Mouse (Mus musculus): Measurements from ENCODE around the gene Dock1. TPM values are rescaled to one million over a fixed set of nuclear protein-coding genes. Genes with fewer than 3 reads are reported as not detected.

Gene Dock1
- polyA plus RNA-seq, 1 experiment from 2014 or later: 18.4 TPM

GRCm38 (mm10) chr7:135020762-135021161 is 350.3 kb downstream of the Dock1 start:
- WGBS: 77% methylated on average over 7 of the region's 7 CpGs
- no peak for ATAC-seq (ENCODE audit: low FRiP score, low read depth)
- Histone ChIP-seq H3K9ac (no peak overlapping the region), H3K27ac (no peak overlapping the region), H3K4me2 (replicated peaks) (no peak overlapping the region), H3K4me3 (no peak overlapping the region), H3K9me3 (no peaks in the 10 kb centered on the region), H3K4me1 (no peaks in the 10 kb centered on the region), H3K36me3 (no peaks in the 10 kb centered on the region), H3K27me3 (replicated peaks) (no peaks in the 10 kb centered on the region)

- Histone ChIP-seq H3K27ac (no peak overlapping the region), H3K36me3 (no peaks in the 10 kb centered on the region), H3K4me1 (no peaks in the 10 kb centered on the region), H3K4me2 (replicated peaks) (no peak overlapping the region), H3K9me3 (no peaks in the 10 kb centered on the region), H3K4me3 (no peak overlapping the region), H3K27me3 (replicated peaks) (no peaks in the 10 kb centered on the region), H3K9ac (no peak overlapping the region)
- 88% methylated on average over 9 of the region's 9 CpGs for WGBS
- no peak for ATAC-seq (ENCODE audit: low FRiP score, low read depth)
These were observed 351.2 kb downstream of the Dock1 start for GRCm38 (mm10) chr7:135021544-135022100.

- H3K4me3 ChIP-seq: no peak overlapping the region
- no peaks in the 10 kb centered on the region for H3K36me3 ChIP-seq
- no peak overlapping the region for H3K9ac ChIP-seq
- no peak overlapping the region for H3K27ac ChIP-seq
- H3K4me2 ChIP-seq (replicated peaks): no peak overlapping the region
- no peaks in the 10 kb centered on the region for H3K27me3 ChIP-seq (replicated peaks)
- H3K4me1 ChIP-seq: no peaks in the 10 kb centered on the region
- 95% methylated on average over 5 of the region's 5 CpGs for WGBS
- ATAC-seq (ENCODE audit: low FRiP score, low read depth): no peak
- no peaks in the 10 kb centered on the region for H3K9me3 ChIP-seq
These were observed 354.1 kb downstream of the Dock1 start for GRCm38 (mm10) chr7:135024531-135024930.

- no peak overlapping the region for H3K4me3 ChIP-seq
- no peaks in the 10 kb centered on the region for H3K27me3 ChIP-seq (replicated peaks)
- H3K9me3 ChIP-seq: no peaks in the 10 kb centered on the region
- WGBS: 89% methylated on average over 2 of the region's 2 CpGs
- no peak overlapping the region for H3K27ac ChIP-seq
- H3K9ac ChIP-seq: no peak overlapping the region
- H3K4me2 ChIP-seq (replicated peaks): no peak overlapping the region
- no peaks in the 10 kb centered on the region for H3K36me3 ChIP-seq
- H3K4me1 ChIP-seq: no peaks in the 10 kb centered on the region
- ATAC-seq (ENCODE audit: low FRiP score, low read depth): no peak
These were observed 358.3 kb downstream of the Dock1 start for GRCm38 (mm10) chr7:135028716-135029115.

GRCm38 (mm10) chr7:135029136-135029535 is 358.7 kb downstream of the Dock1 start:
- Histone ChIP-seq H3K36me3 (no peaks in the 10 kb centered on the region), H3K9me3 (no peaks in the 10 kb centered on the region), H3K4me3 (no peak overlapping the region), H3K27me3 (replicated peaks) (no peaks in the 10 kb centered on the region), H3K9ac (no peak overlapping the region), H3K27ac (no peak overlapping the region), H3K4me1 (no peaks in the 10 kb centered on the region), H3K4me2 (replicated peaks) (no peak overlapping the region)
- 79% methylated on average over 3 of the region's 3 CpGs for WGBS
- no peak for ATAC-seq (ENCODE audit: low FRiP score, low read depth)

- Histone ChIP-seq H3K4me2 (replicated peaks) (no peak overlapping the region), H3K4me1 (no peaks in the 10 kb centered on the region), H3K9me3 (no peaks in the 10 kb centered on the region), H3K27me3 (replicated peaks) (no peaks in the 10 kb centered on the region), H3K4me3 (no peak overlapping the region), H3K36me3 (no peaks in the 10 kb centered on the region), H3K9ac (no peak overlapping the region), H3K27ac (no peak overlapping the region)
- 72% methylated on average over 3 of the region's 3 CpGs for WGBS
- no peak for ATAC-seq (ENCODE audit: low FRiP score, low read depth)
These were observed 361.0 kb downstream of the Dock1 start for GRCm38 (mm10) chr7:135031466-135031865.

- no peaks in the 10 kb centered on the region for H3K36me3 ChIP-seq
- no peak overlapping the region for H3K27ac ChIP-seq
- H3K27me3 ChIP-seq (replicated peaks): no peaks in the 10 kb centered on the region
- 58% methylated on average over 5 of the region's 5 CpGs for WGBS
- no peak for ATAC-seq (ENCODE audit: low FRiP score, low read depth)
- no peaks in the 10 kb centered on the region for H3K4me1 ChIP-seq
- no peak overlapping the region for H3K9ac ChIP-seq
- H3K4me2 ChIP-seq (replicated peaks): no peak overlapping the region
- H3K9me3 ChIP-seq: no peaks in the 10 kb centered on the region
- no peak overlapping the region for H3K4me3 ChIP-seq
These were observed 364.4 kb downstream of the Dock1 start for GRCm38 (mm10) chr7:135034811-135035210.

- Histone ChIP-seq H3K4me3 (no peak overlapping the region), H3K36me3 (no peaks in the 10 kb centered on the region)
- no peak for ATAC-seq (ENCODE audit: low FRiP score, low read depth)
These were observed 365.2 kb downstream of the Dock1 start for GRCm38 (mm10) chr7:135035651-135036050.

GRCm38 (mm10) chr7:135038930-135039329 is 368.5 kb downstream of the Dock1 start:
- Histone ChIP-seq H3K9me3 (no peaks in the 10 kb centered on the region), H3K27me3 (replicated peaks) (no peaks in the 10 kb centered on the region), H3K36me3 (no peaks in the 10 kb centered on the region), H3K9ac (no peak overlapping the region), H3K4me1 (no peaks in the 10 kb centered on the region), H3K4me2 (replicated peaks) (no peak overlapping the region), H3K4me3 (no peak overlapping the region), H3K27ac (no peak overlapping the region)
- 75% methylated on average over 1 of the region's 1 CpGs for WGBS
- no peak for ATAC-seq (ENCODE audit: low FRiP score, low read depth)

More at GRCm38 (mm10) chr7:135035651-135036050, 365.2 kb downstream of the Dock1 start:
- Histone ChIP-seq H3K4me2 (replicated peaks) (no peak overlapping the region), H3K9ac (no peak overlapping the region), H3K27ac (no peak overlapping the region), H3K27me3 (replicated peaks) (no peaks in the 10 kb centered on the region), H3K9me3 (no peaks in the 10 kb centered on the region), H3K4me1 (no peaks in the 10 kb centered on the region)
- 66% methylated on average over 2 of the region's 2 CpGs for WGBS

GRCm38 (mm10) chr7:135043931-135044765 is 373.7 kb downstream of the Dock1 start:
- Histone ChIP-seq H3K4me2 (replicated peaks) (no peak overlapping the region), H3K27ac (no peak overlapping the region), H3K4me3 (no peak overlapping the region), H3K9me3 (no peaks in the 10 kb centered on the region), H3K9ac (no peak overlapping the region), H3K27me3 (replicated peaks) (no peaks in the 10 kb centered on the region), H3K36me3 (no peaks in the 10 kb centered on the region), H3K4me1 (no peaks in the 10 kb centered on the region)
- ATAC-seq (ENCODE audit: low FRiP score, low read depth): no peak
- WGBS: 80% methylated on average over 12 of the region's 12 CpGs

GRCm38 (mm10) chr7:135049416-135049815 is 379.0 kb downstream of the Dock1 start:
- H3K4me1 ChIP-seq: no peaks in the 10 kb centered on the region
- no peak overlapping the region for H3K9ac ChIP-seq
- H3K27ac ChIP-seq: no peak overlapping the region
- H3K4me3 ChIP-seq: no peak overlapping the region
- H3K36me3 ChIP-seq: no peaks in the 10 kb centered on the region
- H3K27me3 ChIP-seq (replicated peaks): no peaks in the 10 kb centered on the region
- H3K4me2 ChIP-seq (replicated peaks): no peak overlapping the region
- H3K9me3 ChIP-seq: no peaks in the 10 kb centered on the region
- ATAC-seq (ENCODE audit: low FRiP score, low read depth): no peak
- 97% methylated on average over 2 of the region's 2 CpGs for WGBS

- WGBS: 92% methylated on average over 8 of the region's 8 CpGs
- H3K36me3 ChIP-seq: no peaks in the 10 kb centered on the region
- no peaks in the 10 kb centered on the region for H3K9me3 ChIP-seq
- no peak overlapping the region for H3K4me3 ChIP-seq
- H3K27me3 ChIP-seq (replicated peaks): no peaks in the 10 kb centered on the region
- no peak overlapping the region for H3K4me2 ChIP-seq (replicated peaks)
- no peak overlapping the region for H3K27ac ChIP-seq
- ATAC-seq (ENCODE audit: low FRiP score, low read depth): no peak
- no peaks in the 10 kb centered on the region for H3K4me1 ChIP-seq
- H3K9ac ChIP-seq: no peak overlapping the region
These were observed 382.8 kb downstream of the Dock1 start for GRCm38 (mm10) chr7:135053186-135053715.
